Mouse (Mus musculus): ENCODE measurements around the gene Rps26. TPM values are rescaled to one million over a fixed set of nuclear protein-coding genes. Genes with fewer than 3 reads are reported as not detected.

Rps26 gene
- total and polyA plus RNA-seq, 3 experiments = 229 to 337 (median 279) TPM

DNA sequence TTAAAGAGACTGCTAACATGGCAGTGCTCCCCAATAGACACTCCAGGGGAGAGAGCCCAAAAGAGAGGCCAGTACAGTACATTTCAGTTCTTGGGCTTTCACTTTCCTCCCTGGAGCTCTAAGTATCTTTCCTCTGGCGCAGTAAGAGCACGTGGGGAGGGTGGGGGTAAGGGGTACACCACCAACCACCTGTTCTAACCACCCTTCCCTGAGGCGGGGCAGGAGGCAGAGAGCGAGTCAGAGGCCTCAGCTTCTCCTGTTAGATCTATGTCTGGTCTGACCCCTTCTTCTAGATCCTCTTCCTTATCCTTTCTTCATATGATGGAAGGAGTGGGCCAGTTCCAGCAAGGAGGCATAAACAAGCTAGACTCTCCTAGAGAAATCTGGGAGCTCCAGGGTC is 39.4 kb downstream of the Rps26 start:
- no peak overlapping the region for H3K4me3 ChIP-seq
- no peak for DNase-seq
- intact Hi-C loops (cut with DNase I) = no loop called here
- no peak overlapping the region for H3K9ac ChIP-seq (ENCODE audit: low read depth, low read length)
- H3K4me1 ChIP-seq (ENCODE audit: control insufficient read depth, insufficient read depth, low read length) = no peaks in the 10 kb centered on the region
- TF ChIP-seq CTCF (IDR thresholded peaks at IDR 0.05) = no peak
- TF ChIP-seq EP300 (IDR thresholded peaks at IDR 0.05; ENCODE audit: insufficient read depth, low read depth, low read length) = no peak
- TF ChIP-seq POLR2A (IDR thresholded peaks at IDR 0.05; ENCODE audit: insufficient read depth, low read depth, low read length) = no peak
- no peaks in the 10 kb centered on the region for H3K79me2 ChIP-seq (replicated peaks; ENCODE audit: control insufficient read depth, insufficient read depth, low read length)
- 68% methylated on average over 4 of the region's 4 CpGs for WGBS
- H3K27me3 ChIP-seq (ENCODE audit: control insufficient read depth, insufficient read depth, low read length) = no peaks in the 10 kb centered on the region
- H3K36me3 ChIP-seq (ENCODE audit: control insufficient read depth, insufficient read depth, low read length) = no peaks in the 10 kb centered on the region
- no peak overlapping the region for H3K27ac ChIP-seq

- H3K4me1 ChIP-seq (ENCODE audit: control insufficient read depth, insufficient read depth, low read length) = no peaks in the 10 kb centered on the region
- H3K36me3 ChIP-seq (ENCODE audit: control insufficient read depth, insufficient read depth, low read length) = no peaks in the 10 kb centered on the region
- H3K4me3 ChIP-seq = no peak overlapping the region
- no peaks in the 10 kb centered on the region for H3K27me3 ChIP-seq (ENCODE audit: control insufficient read depth, insufficient read depth, low read length)
- H3K27ac ChIP-seq = no peak overlapping the region
- H3K9ac ChIP-seq (ENCODE audit: low read depth, low read length) = no peak overlapping the region
- TF ChIP-seq CTCF (IDR thresholded peaks at IDR 0.05) (no peak), POLR2A (IDR thresholded peaks at IDR 0.05; ENCODE audit: insufficient read depth, low read depth, low read length) (no peak), EP300 (IDR thresholded peaks at IDR 0.05; ENCODE audit: insufficient read depth, low read depth, low read length) (no peak)
- intact Hi-C loops (cut with DNase I) = no loop called here
- DNase-seq = no peak
- no peaks in the 10 kb centered on the region for H3K79me2 ChIP-seq (replicated peaks; ENCODE audit: control insufficient read depth, insufficient read depth, low read length)
- 30% methylated on average over 1 of the region's 1 CpGs for WGBS
Observed at GRCm38 (mm10) chr10:128586546-128586945, 40.0 kb downstream of the Rps26 start.

GRCm38 (mm10) chr10:128584386-128584785 is 42.2 kb downstream of the Rps26 start:
- WGBS = 39% methylated on average over 4 of the region's 4 CpGs

GRCm38 (mm10) chr10:128583644-128584043 is 42.9 kb downstream of the Rps26 start:
- H3K79me2 ChIP-seq (replicated peaks; ENCODE audit: control insufficient read depth, insufficient read depth, low read length) = no peaks in the 10 kb centered on the region
- H3K4me3 ChIP-seq = peak overlapping the region; percentile 38
- TF ChIP-seq EP300 (IDR thresholded peaks at IDR 0.05; ENCODE audit: insufficient read depth, low read depth, low read length) (0 out of 2 replicates have a peak, but pooled peaks have one; percentile 30), POLR2A (IDR thresholded peaks at IDR 0.05; ENCODE audit: insufficient read depth, low read depth, low read length) (peak; percentile 80), CTCF (IDR thresholded peaks at IDR 0.05) (no peak)
- intact Hi-C loops (cut with DNase I) = no loop called here
- no peaks in the 10 kb centered on the region for H3K4me1 ChIP-seq (ENCODE audit: control insufficient read depth, insufficient read depth, low read length)
- no peaks in the 10 kb centered on the region for H3K27me3 ChIP-seq (ENCODE audit: control insufficient read depth, insufficient read depth, low read length)
- WGBS = 8% methylated on average over 7 of the region's 7 CpGs
- peak; percentile 58 to 83 for DNase-seq
- H3K27ac ChIP-seq = peak overlapping the region; percentile 85
- no peaks in the 10 kb centered on the region for H3K36me3 ChIP-seq (ENCODE audit: control insufficient read depth, insufficient read depth, low read length)
- H3K9ac ChIP-seq (ENCODE audit: low read depth, low read length) = peak overlapping the region; percentile 67; the same call in 1 of the 2 replicates

More at GRCm38 (mm10) chr10:128584386-128584785, 42.2 kb downstream of the Rps26 start:
- Histone ChIP-seq H3K4me1 (ENCODE audit: control insufficient read depth, insufficient read depth, low read length) (no peaks in the 10 kb centered on the region), H3K27ac (no peak overlapping the region), H3K9ac (ENCODE audit: low read depth, low read length) (no peak overlapping the region), H3K36me3 (ENCODE audit: control insufficient read depth, insufficient read depth, low read length) (no peaks in the 10 kb centered on the region), H3K27me3 (ENCODE audit: control insufficient read depth, insufficient read depth, low read length) (no peaks in the 10 kb centered on the region), H3K79me2 (replicated peaks; ENCODE audit: control insufficient read depth, insufficient read depth, low read length) (no peaks in the 10 kb centered on the region), H3K4me3 (no peak overlapping the region)
- no peak for TF ChIP-seq POLR2A (IDR thresholded peaks at IDR 0.05; ENCODE audit: insufficient read depth, low read depth, low read length)
- TF ChIP-seq EP300 (IDR thresholded peaks at IDR 0.05; ENCODE audit: insufficient read depth, low read depth, low read length) = no peak
- TF ChIP-seq CTCF (IDR thresholded peaks at IDR 0.05) = no peak
- no peak for DNase-seq
- intact Hi-C loops (cut with DNase I) = no loop called here

DNA sequence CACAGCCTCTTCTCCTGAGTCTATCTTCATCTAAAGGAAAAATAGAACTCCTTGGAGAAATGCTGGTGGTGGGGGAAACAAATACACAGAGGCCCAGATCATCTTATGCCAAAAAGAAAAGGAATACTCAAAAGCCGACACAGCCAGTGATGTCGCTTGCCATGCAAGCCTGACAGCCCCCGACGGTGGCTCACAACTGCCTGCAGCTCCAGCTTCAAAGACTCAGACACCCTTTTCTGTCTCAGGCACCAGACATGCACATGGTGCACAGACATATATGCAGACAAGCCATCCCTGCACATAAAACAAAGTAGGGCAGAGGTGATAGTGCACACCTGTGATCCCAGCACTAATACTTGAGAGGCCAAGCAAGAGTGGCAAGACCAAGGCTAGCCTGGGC is 46.8 kb downstream of the Rps26 start:
- H3K27ac ChIP-seq = no peak overlapping the region
- intact Hi-C loops (cut with DNase I) = no loop called here
- H3K27me3 ChIP-seq (ENCODE audit: control insufficient read depth, insufficient read depth, low read length) = no peaks in the 10 kb centered on the region
- H3K9ac ChIP-seq (ENCODE audit: low read depth, low read length) = no peak overlapping the region
- H3K79me2 ChIP-seq (replicated peaks; ENCODE audit: control insufficient read depth, insufficient read depth, low read length) = no peaks in the 10 kb centered on the region
- no peak overlapping the region for H3K4me3 ChIP-seq
- no peaks in the 10 kb centered on the region for H3K36me3 ChIP-seq (ENCODE audit: control insufficient read depth, insufficient read depth, low read length)
- H3K4me1 ChIP-seq (ENCODE audit: control insufficient read depth, insufficient read depth, low read length) = no peaks in the 10 kb centered on the region
- no peak for DNase-seq
- no peak for TF ChIP-seq CTCF (IDR thresholded peaks at IDR 0.05)
- no peak for TF ChIP-seq POLR2A (IDR thresholded peaks at IDR 0.05; ENCODE audit: insufficient read depth, low read depth, low read length)
- TF ChIP-seq EP300 (IDR thresholded peaks at IDR 0.05; ENCODE audit: insufficient read depth, low read depth, low read length) = no peak
- WGBS = 78% methylated on average over 4 of the region's 4 CpGs

GRCm38 (mm10) chr10:128579298-128579697 is 47.2 kb downstream of the Rps26 start:
- 82% methylated on average over 3 of the region's 3 CpGs for WGBS
- Histone ChIP-seq H3K79me2 (replicated peaks; ENCODE audit: control insufficient read depth, insufficient read depth, low read length) (no peaks in the 10 kb centered on the region), H3K27me3 (ENCODE audit: control insufficient read depth, insufficient read depth, low read length) (no peaks in the 10 kb centered on the region), H3K4me1 (ENCODE audit: control insufficient read depth, insufficient read depth, low read length) (no peaks in the 10 kb centered on the region), H3K27ac (no peak overlapping the region), H3K9ac (ENCODE audit: low read depth, low read length) (no peak overlapping the region), H3K4me3 (no peak overlapping the region), H3K36me3 (ENCODE audit: control insufficient read depth, insufficient read depth, low read length) (no peaks in the 10 kb centered on the region)
- intact Hi-C loops (cut with DNase I) = no loop called here
- DNase-seq = no peak
- TF ChIP-seq POLR2A (IDR thresholded peaks at IDR 0.05; ENCODE audit: insufficient read depth, low read depth, low read length) (no peak), EP300 (IDR thresholded peaks at IDR 0.05; ENCODE audit: insufficient read depth, low read depth, low read length) (no peak), CTCF (IDR thresholded peaks at IDR 0.05) (no peak)

All from heart, adult 2 months (tissue).